In genomic region chr3:121886870-121887605, GRCm38 (mm10) we compare ENCODE assay signal across 10 mouse cellular contexts.
A peak's percentile ranks its signal among the peaks of the same experiment; 100 is the strongest.
DNase-seq lines count a peak whose midpoint lies in the region; ATAC-seq and TF ChIP-seq lines count a peak whose summit lies in the region.
"Had no signal": no experiment of that assay in that cellular context is flagged by ENCODE, and none has a peak within 500 bp of the region (broad histone marks: within the 10 kb centered on the region; RNA-seq: fewer than 3 reads in every experiment).

No protein-coding gene starts in this region.

- H3K9me3 ChIP-seq in heart, embryonic 12.5 days (replicated peaks) = no peaks in the 10 kb centered on the region
- no peaks in the 10 kb centered on the region for H3K9me3 ChIP-seq in MEL (replicated peaks; ENCODE audit: insufficient read depth, low read length)
- no peaks in the 10 kb centered on the region for H3K9me3 ChIP-seq in embryonic facial prominence, embryonic 15.5 days (replicated peaks)
- no peaks in the 10 kb centered on the region for H3K9me3 ChIP-seq in limb, embryonic 10.5 days (replicated peaks)

- ATAC-seq in heart, embryonic 12.5 days (ENCODE audit: insufficient number of reproducible peaks, low FRiP score) = no peak
- ATAC-seq in embryonic facial prominence, embryonic 15.5 days (ENCODE audit: insufficient number of reproducible peaks, low FRiP score, low TSS enrichment, low read depth) = no peak

- WGBS in heart, embryonic 12.5 days = 21% methylated on average over 15 of the region's 15 CpGs
- 24% methylated on average over 14 of the region's 15 CpGs for WGBS in embryonic facial prominence, embryonic 15.5 days
- 14% methylated on average over 15 of the region's 15 CpGs for WGBS in limb, embryonic 10.5 days

- H3K9ac ChIP-seq in heart, embryonic 12.5 days = no peak overlapping the region
- H3K9ac ChIP-seq in MEL (ENCODE audit: control insufficient read depth, low read depth, low read length, poor library complexity, severe bottlenecking) = no peak overlapping the region
- no peak overlapping the region for H3K9ac ChIP-seq in embryonic facial prominence, embryonic 15.5 days

- H3K4me1 ChIP-seq in heart, embryonic 12.5 days (replicated peaks) = peaks cover 48% of the 10 kb centered on the region
- peaks cover 0 to 2% of the 10 kb centered on the region in 2 experiments; a peak in 1 of 4 replicates for H3K4me1 ChIP-seq in MEL (ENCODE audit: control insufficient read depth in 1 of 2, insufficient read depth in 2 of 2, low read length in 2 of 2)
- peaks cover 21% of the 10 kb centered on the region for H3K4me1 ChIP-seq in embryonic facial prominence, embryonic 15.5 days
- H3K4me1 ChIP-seq in limb, embryonic 10.5 days = peaks cover 28% of the 10 kb centered on the region

- TF ChIP-seq POLR2A in MEL (IDR thresholded peaks at IDR 0.05; ENCODE audit: control insufficient read depth in 1 of 2, insufficient read depth in 1 of 2, low read depth in 1 of 2, low read length in 2 of 2, poor library complexity in 1 of 2) = no peak

- no peak for DNase-seq in heart, adult 18-20 months
- no peak for DNase-seq in MEL (ENCODE audit: low read depth, low spot score)
- DNase-seq in limb, embryonic 10.5 days (ENCODE audit: low spot score) = peak; percentile 37
- no peak for DNase-seq in cerebellum, postnatal 25 days
- DNase-seq in right cerebral cortex, postnatal 14 days = no peak
- DNase-seq in spleen, postnatal 10 days (ENCODE audit: low spot score in 2 of 2) = no peak
- DNase-seq: adrenal gland, adult 2 months had no signal

- no peaks in the 10 kb centered on the region for H3K36me3 ChIP-seq in heart, embryonic 12.5 days
- H3K36me3 ChIP-seq in MEL (ENCODE audit: control insufficient read depth in 1 of 2, insufficient read depth in 2 of 2, low read length in 2 of 2) = no peaks in the 10 kb centered on the region
- H3K36me3 ChIP-seq in embryonic facial prominence, embryonic 15.5 days = no peaks in the 10 kb centered on the region
- H3K36me3 ChIP-seq in limb, embryonic 10.5 days = no peaks in the 10 kb centered on the region

- no peak for TF ChIP-seq RAD21 in MEL (IDR thresholded peaks at IDR 0.05; ENCODE audit: low read depth, low read length)

- no peaks in the 10 kb centered on the region for H3K79me2 ChIP-seq in MEL (ENCODE audit: control insufficient read depth, insufficient read depth, low read length, poor library complexity)

- H3K4me3 ChIP-seq in heart, embryonic 12.5 days = 0 out of 2 replicates have a peak overlapping the region, but pooled peaks have one; percentile 13
- H3K4me3 ChIP-seq in MEL (ENCODE audit: control insufficient read depth in 1 of 2, insufficient read depth in 1 of 2, low read depth in 2 of 2, low read length in 2 of 2) = no peak overlapping the region
- H3K4me3 ChIP-seq in embryonic facial prominence, embryonic 15.5 days (replicated peaks) = 0 out of 2 replicates have a peak overlapping the region, but pooled peaks have one; percentile 4
- peak overlapping the region; percentile 26 for H3K4me3 ChIP-seq in limb, embryonic 10.5 days
- H3K4me3 ChIP-seq: myocyte had no signal

- no peak overlapping the region for H3K27ac ChIP-seq in heart, embryonic 12.5 days (ENCODE audit: poor library complexity, severe bottlenecking)
- no peak overlapping the region for H3K27ac ChIP-seq in MEL (ENCODE audit: control insufficient read depth, low read depth, low read length)
- H3K27ac ChIP-seq in embryonic facial prominence, embryonic 15.5 days (replicated peaks) = no peak overlapping the region
- no peak overlapping the region for H3K27ac ChIP-seq in limb, embryonic 10.5 days

- no peaks in the 10 kb centered on the region; the same call in 1 of the 2 replicates for H3K27me3 ChIP-seq in heart, embryonic 12.5 days (replicated peaks)
- H3K27me3 ChIP-seq in MEL (ENCODE audit: control insufficient read depth in 1 of 2, insufficient read depth in 2 of 2, low read length in 2 of 2) = no peaks in the 10 kb centered on the region; a peak in 2 of 4 replicates
- 0 out of 2 replicates have a peak, but pooled peaks cover 2% of the 10 kb centered on the region for H3K27me3 ChIP-seq in embryonic facial prominence, embryonic 15.5 days
- 0 out of 2 replicates have a peak, but pooled peaks cover 11% of the 10 kb centered on the region for H3K27me3 ChIP-seq in limb, embryonic 10.5 days (ENCODE audit: low read depth, poor library complexity, severe bottlenecking)

- no peak for TF ChIP-seq EP300 in MEL (IDR thresholded peaks at IDR 0.05; ENCODE audit: low read depth in 1 of 2, low read length in 2 of 2)

- no peak for TF ChIP-seq CTCF in MEL (IDR thresholded peaks at IDR 0.05 in 2 of 3, conservative IDR thresholded peaks at IDR 0.05 in 1 of 3; ENCODE audit: control insufficient read depth in 1 of 3, insufficient read depth in 1 of 3, low read depth in 2 of 3, low read length in 3 of 3, poor library complexity in 1 of 3, severe bottlenecking in 1 of 3)

- peak overlapping the region; percentile 62 for H3K4me2 ChIP-seq in heart, embryonic 12.5 days
- peak overlapping the region; percentile 34 for H3K4me2 ChIP-seq in embryonic facial prominence, embryonic 15.5 days (replicated peaks)

TF ChIP-seq in MEL, 35 proteins besides CTCF, POLR2A, EP300 and RAD21:
- TF ChIP-seq TBP (IDR thresholded peaks at IDR 0.05; ENCODE audit: low read depth, low read length) = peak; percentile 88
- no peak for TF ChIP-seq BHLHE40 (IDR thresholded peaks at IDR 0.05; ENCODE audit: borderline replicate concordance, low read depth, low read length)
- no peak for TF ChIP-seq GATA1 (IDR thresholded peaks at IDR 0.05; ENCODE audit: low read depth, low read length)
- no peak for TF ChIP-seq TAL1 (IDR thresholded peaks at IDR 0.05; ENCODE audit: low read length)
- no peak for TF ChIP-seq ZMIZ1 (IDR thresholded peaks at IDR 0.05; ENCODE audit: low read depth, low read length)
- no peak for TF ChIP-seq MYB (IDR thresholded peaks at IDR 0.05; ENCODE audit: low read depth, low read length)

Comparison
In these comparisons a context has a peak if more than half of its experiments do, and no peak if none do; other contexts are left out.
1. H3K4me3 ChIP-seq: peak in heart, embryonic 12.5 days (single experiment), embryonic facial prominence, embryonic 15.5 days (single experiment) and limb, embryonic 10.5 days (single experiment); none in MEL (0 of 2).